26 mouse cellular contexts compared by ENCODE assay signal in the genomic region with DNA sequence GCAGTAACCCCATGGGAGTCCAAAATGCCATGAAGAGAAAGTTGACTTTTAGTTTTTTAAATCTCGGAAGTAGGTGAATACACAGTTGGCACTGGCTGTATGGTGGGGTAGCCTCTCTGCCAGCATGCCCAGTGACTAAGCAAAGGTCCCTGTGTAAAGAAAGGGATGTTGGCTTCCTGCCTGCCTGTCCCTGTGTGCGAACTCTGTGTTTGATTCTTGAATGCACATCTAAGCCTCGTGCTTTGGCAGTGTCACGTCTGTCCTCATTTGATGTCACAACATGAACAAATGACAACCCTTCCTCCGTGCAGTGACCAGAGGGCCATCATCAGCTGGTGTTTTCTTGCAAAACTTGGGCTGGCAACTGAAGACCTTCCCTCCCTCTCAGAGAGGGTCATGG. TPM values are rescaled to one million over a fixed set of nuclear protein-coding genes. Genes with fewer than 3 reads are reported as not detected.
DNase-seq lines count a peak whose midpoint lies in the region; ATAC-seq and TF ChIP-seq lines count a peak whose summit lies in the region.
"Had no signal": no experiment of that assay in that cellular context is flagged by ENCODE, and none has a peak within 500 bp of the region (broad histone marks: within the 10 kb centered on the region; RNA-seq: fewer than 3 reads in every experiment).

No protein-coding gene starts in this region.

- ATAC-seq in forebrain, embryonic 11.5 days (replicated peaks; ENCODE audit: low FRiP score): no peak
- ATAC-seq in forebrain, postnatal 0 days: no peak
- ATAC-seq in CD4-positive, CD25-positive, alpha-beta regulatory T cell, adult 4 months: no peak
- ATAC-seq: forebrain, embryonic 16.5 days; hindbrain, embryonic 16.5 days; inflammation-experienced regulatory T-cells, adult 6 months; intestine, postnatal 0 days; Patski had no signal

- no peaks in the 10 kb centered on the region for H3K36me3 ChIP-seq in forebrain, embryonic 11.5 days (ENCODE audit: control insufficient read depth, insufficient read depth, low read length)
- no peaks in the 10 kb centered on the region for H3K36me3 ChIP-seq in forebrain, postnatal 0 days (ENCODE audit: insufficient read depth)
- no peaks in the 10 kb centered on the region for H3K36me3 ChIP-seq in kidney, adult 2 months (ENCODE audit: control insufficient read depth, insufficient read depth, low read length)
- H3K36me3 ChIP-seq: embryonic facial prominence, embryonic 12.5 days; forebrain, embryonic 12.5 days had no signal

- 85% methylated on average over 5 of the region's 5 CpGs for WGBS in forebrain, embryonic 11.5 days
- 62% methylated on average over 5 of the region's 5 CpGs for WGBS in forebrain, postnatal 0 days
- 88% methylated on average over 5 of the region's 5 CpGs for WGBS in kidney, adult 2 months

- H3K27me3 ChIP-seq in forebrain, embryonic 11.5 days (ENCODE audit: control insufficient read depth, insufficient read depth, low read length): no peaks in the 10 kb centered on the region
- no peaks in the 10 kb centered on the region for H3K27me3 ChIP-seq in forebrain, postnatal 0 days (ENCODE audit: insufficient read depth, low read length)
- H3K27me3 ChIP-seq in kidney, adult 2 months (replicated peaks; ENCODE audit: control insufficient read depth, insufficient read depth, low read length): no peaks in the 10 kb centered on the region
- H3K27me3 ChIP-seq: CH12.LX; embryonic facial prominence, embryonic 12.5 days; forebrain, embryonic 12.5 days; heart, embryonic 13.5 days; Patski had no signal

- TF ChIP-seq CTCF in forebrain, postnatal 0 days (IDR thresholded peaks at IDR 0.05; ENCODE audit: low read depth): no peak
- TF ChIP-seq CTCF in kidney, adult 2 months (conservative IDR thresholded peaks at IDR 0.05; ENCODE audit: insufficient read depth, insufficient read length, low read depth, low read length): no peak

- peak; percentile 34 for DNase-seq in forebrain, embryonic 11.5 days (ENCODE audit: low spot score)
- DNase-seq in forebrain, postnatal 0 days: no peak
- DNase-seq in 416B (ENCODE audit: low read depth): peak; percentile 41
- DNase-seq in adrenal gland, postnatal 14 days: peak; percentile 63
- DNase-seq in kidney, adult 2 months: no peak
- DNase-seq: cerebellum, adult 11-12 months; cerebellum, adult 9-10 months; cerebellum, postnatal 25 days; gastrocnemius, postnatal 14 days; heart, postnatal 36 days; kidney, adult 9 months had no signal

- H3K27ac ChIP-seq in forebrain, embryonic 11.5 days (ENCODE audit: low read depth, low read length): no peak overlapping the region
- no peak overlapping the region for H3K27ac ChIP-seq in forebrain, postnatal 0 days (ENCODE audit: low read depth, low read length)
- H3K27ac ChIP-seq in kidney, adult 2 months (ENCODE audit: insufficient read depth, low read depth, low read length): no peak overlapping the region
- H3K27ac ChIP-seq: embryonic facial prominence, embryonic 12.5 days; forebrain, embryonic 12.5 days; heart, embryonic 13.5 days had no signal

- no peak overlapping the region for H3K4me2 ChIP-seq in forebrain, embryonic 11.5 days (ENCODE audit: low read depth, low read length, severe bottlenecking)
- no peak overlapping the region for H3K4me2 ChIP-seq in forebrain, postnatal 0 days (ENCODE audit: low read depth)
- H3K4me2 ChIP-seq: embryonic facial prominence, embryonic 12.5 days; forebrain, embryonic 12.5 days; heart, embryonic 13.5 days had no signal

- no peaks in the 10 kb centered on the region for H3K9me3 ChIP-seq in forebrain, embryonic 11.5 days (ENCODE audit: control insufficient read depth, low read length)
- no peaks in the 10 kb centered on the region for H3K9me3 ChIP-seq in forebrain, postnatal 0 days (ENCODE audit: low read length)
- H3K9me3 ChIP-seq: embryonic facial prominence, embryonic 12.5 days; forebrain, embryonic 12.5 days; heart, embryonic 13.5 days had no signal

- no peak for TF ChIP-seq POLR2A in kidney, adult 2 months (IDR thresholded peaks at IDR 0.05; ENCODE audit: low read depth, low read length)

- H3K4me3 ChIP-seq in forebrain, embryonic 11.5 days (ENCODE audit: low read depth, low read length): no peak overlapping the region
- no peak overlapping the region for H3K4me3 ChIP-seq in forebrain, postnatal 0 days (ENCODE audit: low read depth, low read length)
- H3K4me3 ChIP-seq in kidney, adult 2 months (ENCODE audit: insufficient read depth, low read depth, low read length): no peak overlapping the region
- H3K4me3 ChIP-seq: embryonic facial prominence, embryonic 12.5 days; forebrain, embryonic 12.5 days; heart, embryonic 13.5 days had no signal

- no peaks in the 10 kb centered on the region for H3K4me1 ChIP-seq in forebrain, embryonic 11.5 days (replicated peaks; ENCODE audit: control insufficient read depth, insufficient read depth, low read length)
- no peaks in the 10 kb centered on the region for H3K4me1 ChIP-seq in forebrain, postnatal 0 days (ENCODE audit: insufficient read depth)
- H3K4me1 ChIP-seq in kidney, adult 2 months (ENCODE audit: control insufficient read depth, insufficient read depth, low read length): no peaks in the 10 kb centered on the region
- H3K4me1 ChIP-seq: embryonic facial prominence, embryonic 12.5 days had no signal

- H3K9ac ChIP-seq in forebrain, embryonic 11.5 days (ENCODE audit: low read length): no peak overlapping the region
- H3K9ac ChIP-seq in forebrain, postnatal 0 days: no peak overlapping the region
- H3K9ac ChIP-seq: embryonic facial prominence, embryonic 12.5 days; forebrain, embryonic 12.5 days; heart, embryonic 13.5 days had no signal

RNA-seq across cellular contexts. Expression of a gene that starts 34.9 kb away (rescaled TPM):
- polyA plus RNA-seq in forebrain, embryonic 11.5 days (2014; fragmentation: Nextera tagmentation; extraction: Ambion mirVana): 5.9 and 6.3 TPM in 2 replicates
- total RNA-seq in forebrain, postnatal 0 days (2014; rRNA removed): 5.7 and 8.2 TPM in 2 replicates
- polyA plus RNA-seq in forebrain, postnatal 0 days (2015; fragmentation: Nextera tagmentation; extraction: Ambion mirVana): 5.6 and 6.3 TPM in 2 replicates
- 93.4 and 126 TPM in 2 replicates for total RNA-seq in adrenal gland, postnatal 14 days (2021)
- polyA plus RNA-seq in CD4-positive, CD25-positive, alpha-beta regulatory T cell, adult 4 months (2017; shearing (Covaris generic)): 1 to 10 TPM; 1.1 to 1.2 TPM
- polyA plus RNA-seq in kidney, adult 2 months (2012; rRNA removed): 37.4 and 38.5 TPM in 2 replicates
- polyA plus RNA-seq: C2C12 had no signal

RNA-seq across cellular contexts. Expression of a gene that starts 42.4 kb away (rescaled TPM):
- not detected in 2 replicates for polyA plus RNA-seq in forebrain, embryonic 11.5 days (2014; fragmentation: Nextera tagmentation; extraction: Ambion mirVana)
- total RNA-seq in forebrain, postnatal 0 days (2014; rRNA removed): 0.08 TPM in 1 of 2 replicates, not detected in the other
- polyA plus RNA-seq in forebrain, postnatal 0 days (2015; fragmentation: Nextera tagmentation; extraction: Ambion mirVana): 0.13 TPM in 1 of 2 replicates, not detected in the other
- not detected in 2 replicates for total RNA-seq in adrenal gland, postnatal 14 days (2021)
- polyA plus RNA-seq in CD4-positive, CD25-positive, alpha-beta regulatory T cell, adult 4 months (2017; shearing (Covaris generic)): 1 to 10 TPM; 1.1 to 4.1 TPM
- polyA plus RNA-seq in kidney, adult 2 months (2012; rRNA removed): not detected in 2 replicates
- total RNA-seq: CH12.LX; gastrocnemius, adult 18-20 months; gastrocnemius, postnatal 14 days; heart, adult 8-10 months; heart, postnatal 36 days had no signal
- polyA plus RNA-seq: C2C12; forebrain, embryonic 12.5 days; forebrain, embryonic 16.5 days; heart, embryonic 13.5 days; heart, postnatal 0 days; hindbrain, embryonic 11.5 days; intestine, postnatal 0 days; Patski had no signal

Comparison
In these comparisons a context has a peak if more than half of its experiments do, and no peak if none do; other contexts are left out.
1. DNase-seq: peak in forebrain, embryonic 11.5 days (single experiment), 416B (single experiment) and adrenal gland, postnatal 14 days (single experiment); none in forebrain, postnatal 0 days (single experiment) and kidney, adult 2 months (single experiment).